Mouse (Mus musculus) forebrain, embryonic 12.5 days (tissue): ENCODE results near the gene H2-Ob. TPM values are rescaled to one million over a fixed set of nuclear protein-coding genes. Genes with fewer than 3 reads are reported as not detected.
A peak's percentile ranks its signal among the peaks of the same experiment; 100 is the strongest.

Experiments used
- ATAC-seq: fragments of 200-750 bp; cut with Nextera tagmentation; 2 replicates; pipeline ENCODE4 v1.8.0; 2017; ENCODE audit warnings: moderate TSS enrichment; ENCODE audit not compliant: low FRiP score
- H3K27ac ChIP-seq: fragments of 300-500 bp; sonication (generic); 2 replicates; pipeline ENCODE4 v1.5.1; 2016; ENCODE audit warnings: mild to moderate bottlenecking
- H3K27me3 ChIP-seq: fragments of 300-500 bp; sonication (generic); 2 replicates; pipeline ENCODE4 v1.6.1; 2016; ENCODE audit warnings: mild to moderate bottlenecking
- H3K36me3 ChIP-seq: fragments of 300-500 bp; sonication (generic); replicated peaks from 2 replicates; pipeline ENCODE4 v1.6.1; 2016; ENCODE audit warnings: mild to moderate bottlenecking
- H3K4me1 ChIP-seq: fragments of 300-500 bp; sonication (generic); 2 replicates; pipeline ENCODE4 v1.6.1; 2016
- H3K4me2 ChIP-seq: fragments of 300-500 bp; sonication (generic); 2 replicates; pipeline ENCODE4 v1.6.1; 2016; ENCODE audit warnings: mild to moderate bottlenecking, moderate library complexity
- H3K4me3 ChIP-seq: fragments of 300-500 bp; sonication (generic); replicated peaks from 2 replicates; pipeline ENCODE4 v1.5.1; 2016; ENCODE audit warnings: mild to moderate bottlenecking
- H3K9ac ChIP-seq: fragments of 300-500 bp; sonication (generic); 2 replicates; pipeline ENCODE4 v1.6.1; 2016; ENCODE audit warnings: mild to moderate bottlenecking
- H3K9me3 ChIP-seq: fragments of 300-500 bp; sonication (generic); 2 replicates; pipeline ENCODE4 v1.6.1; 2016
- WGBS: fragments of 180-500 bp; shearing (Covaris S2); methylation state at CpG from one replicate; pipeline ENCODE4 v1.1.7; 2016; 5-methylcytosine and 5-hydroxymethylcytosine counted together
- polyA plus RNA-seq: library from polyadenylated mRNA; unstranded; fragments of >200 nt; fragmentation: Nextera tagmentation; extraction: Ambion mirVana; gene quantifications from 2 replicates; pipeline ENCODE4 v1.2.1, GENCODE M21; 2016

H2-Ob gene
- polyA plus RNA-seq, 1 experiment from 2014 or later: not detected

GRCm38 (mm10) chr17:34201506-34202055 is 37.1 kb upstream of the H2-Ob start:
- no peak overlapping the region for H3K4me2 ChIP-seq
- no peak overlapping the region for H3K9ac ChIP-seq
- ATAC-seq: no peak
- no peak overlapping the region for H3K27ac ChIP-seq
- no peaks in the 10 kb centered on the region for H3K9me3 ChIP-seq
- H3K36me3 ChIP-seq: no peaks in the 10 kb centered on the region
- H3K4me3 ChIP-seq: no peak overlapping the region
- 67% methylated on average over 7 of the region's 7 CpGs for WGBS
- H3K27me3 ChIP-seq: peaks cover 87% of the 10 kb centered on the region
- peaks cover 21% of the 10 kb centered on the region for H3K4me1 ChIP-seq

- no peak overlapping the region for H3K4me2 ChIP-seq
- no peak overlapping the region for H3K4me3 ChIP-seq
- ATAC-seq: no peak
- H3K27me3 ChIP-seq: peaks cover 83% of the 10 kb centered on the region
- peaks cover 10% of the 10 kb centered on the region for H3K4me1 ChIP-seq
- H3K36me3 ChIP-seq: no peaks in the 10 kb centered on the region
- no peak overlapping the region for H3K27ac ChIP-seq
- WGBS: 68% methylated on average over 4 of the region's 4 CpGs
- no peak overlapping the region for H3K9ac ChIP-seq
- no peaks in the 10 kb centered on the region for H3K9me3 ChIP-seq
Observed at GRCm38 (mm10) chr17:34202760-34203442, 35.8 kb upstream of the H2-Ob start.

GRCm38 (mm10) chr17:34203444-34203843 is 35.3 kb upstream of the H2-Ob start, which contains the start of gene Tap2:
TSS of gene Tap2 (plus strand) at chr17:34203527.
- H3K4me2 ChIP-seq: peak within 1 kb of the TSS; percentile 92
- 57% methylated on average over 5 of the region's 5 CpGs for WGBS
- peaks cover 5% of the 10 kb centered on the region; the same call in 1 of the 2 replicates for H3K4me1 ChIP-seq
- H3K27ac ChIP-seq: no peak within 1 kb of the TSS
- peaks cover 80% of the 10 kb centered on the region for H3K27me3 ChIP-seq
- peak within 1 kb of the TSS; percentile 62 for H3K9ac ChIP-seq
- no peaks in the 10 kb centered on the region for H3K36me3 ChIP-seq
- ATAC-seq: no peak
- H3K4me3 ChIP-seq: peak within 1 kb of the TSS; percentile 64
- H3K9me3 ChIP-seq: no peaks in the 10 kb centered on the region

- 1% methylated on average over 44 of the region's 44 CpGs for WGBS
- H3K4me2 ChIP-seq: peak overlapping the region; percentile 92
- ATAC-seq: peak; percentile 46; the same call in 1 of the 2 replicates
- H3K27me3 ChIP-seq: peaks cover 79% of the 10 kb centered on the region
- no peaks in the 10 kb centered on the region for H3K9me3 ChIP-seq
- H3K36me3 ChIP-seq: no peaks in the 10 kb centered on the region
- H3K4me3 ChIP-seq: peak overlapping the region; percentile 64
- no peak overlapping the region for H3K27ac ChIP-seq
- peak overlapping the region; percentile 62 for H3K9ac ChIP-seq
- H3K4me1 ChIP-seq: peaks cover 5% of the 10 kb centered on the region; the same call in 1 of the 2 replicates
Observed at GRCm38 (mm10) chr17:34204303-34205010, 34.2 kb upstream of the H2-Ob start.

- Histone ChIP-seq H3K9ac (peak overlapping the region; percentile 62), H3K4me3 (peak overlapping the region; percentile 64), H3K9me3 (no peaks in the 10 kb centered on the region), H3K27me3 (peaks cover 80% of the 10 kb centered on the region), H3K4me2 (peak overlapping the region; percentile 92), H3K36me3 (no peaks in the 10 kb centered on the region), H3K4me1 (peaks cover 5% of the 10 kb centered on the region; the same call in 1 of the 2 replicates), H3K27ac (no peak overlapping the region)
- no peak for ATAC-seq
- WGBS: 13% methylated on average over 18 of the region's 18 CpGs
Observed at GRCm38 (mm10) chr17:34205021-34205745, 33.5 kb upstream of the H2-Ob start.

- WGBS: 15% methylated on average over 9 of the region's 9 CpGs
- H3K27me3 ChIP-seq: peaks cover 80% of the 10 kb centered on the region
Observed at GRCm38 (mm10) chr17:34205746-34206176, 32.9 kb upstream of the H2-Ob start.

GRCm38 (mm10) chr17:34206731-34207130 is 32.0 kb upstream of the H2-Ob start:
- peaks cover 80% of the 10 kb centered on the region for H3K27me3 ChIP-seq

More at GRCm38 (mm10) chr17:34205746-34206176, 32.9 kb upstream of the H2-Ob start:
- Histone ChIP-seq H3K9ac (no peak overlapping the region), H3K4me2 (no peak overlapping the region), H3K9me3 (no peaks in the 10 kb centered on the region), H3K4me1 (peaks cover 5% of the 10 kb centered on the region; the same call in 1 of the 2 replicates), H3K27ac (no peak overlapping the region), H3K4me3 (no peak overlapping the region), H3K36me3 (no peaks in the 10 kb centered on the region)
- ATAC-seq: no peak

GRCm38 (mm10) chr17:34207456-34207855 is 31.2 kb upstream of the H2-Ob start:
- Histone ChIP-seq H3K4me1 (peaks cover 7% of the 10 kb centered on the region; the same call in 1 of the 2 replicates), H3K4me2 (no peak overlapping the region), H3K27ac (no peak overlapping the region), H3K4me3 (no peak overlapping the region), H3K9me3 (no peaks in the 10 kb centered on the region), H3K9ac (no peak overlapping the region), H3K27me3 (peaks cover 85% of the 10 kb centered on the region), H3K36me3 (no peaks in the 10 kb centered on the region)
- 69% methylated on average over 3 of the region's 3 CpGs for WGBS
- no peak for ATAC-seq

More at GRCm38 (mm10) chr17:34206731-34207130, 32.0 kb upstream of the H2-Ob start:
- ATAC-seq: no peak
- Histone ChIP-seq H3K9ac (no peak overlapping the region), H3K4me1 (peaks cover 6% of the 10 kb centered on the region; the same call in 1 of the 2 replicates), H3K4me3 (no peak overlapping the region), H3K4me2 (no peak overlapping the region), H3K9me3 (no peaks in the 10 kb centered on the region), H3K27ac (no peak overlapping the region), H3K36me3 (no peaks in the 10 kb centered on the region)
- 87% methylated on average over 5 of the region's 5 CpGs for WGBS

GRCm38 (mm10) chr17:34207866-34208265 is 30.8 kb upstream of the H2-Ob start:
- no peak for ATAC-seq
- no peaks in the 10 kb centered on the region for H3K36me3 ChIP-seq
- over 99% methylated on average over 9 of the region's 9 CpGs for WGBS
- peaks cover 7% of the 10 kb centered on the region; the same call in 1 of the 2 replicates for H3K4me1 ChIP-seq
- H3K9me3 ChIP-seq: no peaks in the 10 kb centered on the region
- H3K27me3 ChIP-seq: peaks cover 87% of the 10 kb centered on the region
- no peak overlapping the region for H3K9ac ChIP-seq
- no peak overlapping the region for H3K4me2 ChIP-seq
- no peak overlapping the region for H3K4me3 ChIP-seq
- no peak overlapping the region for H3K27ac ChIP-seq

GRCm38 (mm10) chr17:34208421-34208820 is 30.3 kb upstream of the H2-Ob start:
- peaks cover 87% of the 10 kb centered on the region for H3K27me3 ChIP-seq
- no peak overlapping the region for H3K4me2 ChIP-seq
- no peaks in the 10 kb centered on the region for H3K9me3 ChIP-seq
- H3K4me3 ChIP-seq: no peak overlapping the region
- H3K27ac ChIP-seq: no peak overlapping the region
- WGBS: 24% methylated on average over 10 of the region's 10 CpGs
- no peak for ATAC-seq
- no peaks in the 10 kb centered on the region for H3K36me3 ChIP-seq
- H3K9ac ChIP-seq: no peak overlapping the region
- H3K4me1 ChIP-seq: peaks cover 7% of the 10 kb centered on the region; the same call in 1 of the 2 replicates

GRCm38 (mm10) chr17:34209680-34210079 is 29.0 kb upstream of the H2-Ob start:
- Histone ChIP-seq H3K27me3 (peaks cover 92% of the 10 kb centered on the region), H3K9ac (no peak overlapping the region), H3K9me3 (no peaks in the 10 kb centered on the region), H3K4me2 (no peak overlapping the region), H3K4me1 (peaks cover 6% of the 10 kb centered on the region; the same call in 1 of the 2 replicates), H3K4me3 (no peak overlapping the region), H3K36me3 (no peaks in the 10 kb centered on the region), H3K27ac (no peak overlapping the region)
- ATAC-seq: no peak
- WGBS: 39% methylated on average over 3 of the region's 3 CpGs

GRCm38 (mm10) chr17:34210599-34210998 is 28.1 kb upstream of the H2-Ob start:
- no peak overlapping the region for H3K27ac ChIP-seq
- no peak overlapping the region for H3K4me2 ChIP-seq
- 73% methylated on average over 3 of the region's 3 CpGs for WGBS
- peaks cover 92% of the 10 kb centered on the region for H3K27me3 ChIP-seq
- no peak overlapping the region for H3K9ac ChIP-seq
- H3K4me1 ChIP-seq: 0 out of 2 replicates have a peak, but pooled peaks cover 3% of the 10 kb centered on the region
- no peaks in the 10 kb centered on the region for H3K9me3 ChIP-seq
- no peak for ATAC-seq
- H3K4me3 ChIP-seq: no peak overlapping the region
- no peaks in the 10 kb centered on the region for H3K36me3 ChIP-seq
